Mouse (Mus musculus) liver, adult (tissue): Measurements from ENCODE around the gene 2010111I01Rik.

ENCODE experiments used
- GATA4 ChIP-seq: IDR thresholded peaks from 2 replicates; pipeline ENCODE4 v1.6.1; 2014; ENCODE audit warnings: mild to moderate bottlenecking, low read length; ENCODE audit not compliant: insufficient replicate concordance

Gene 2010111I01Rik

DNA sequence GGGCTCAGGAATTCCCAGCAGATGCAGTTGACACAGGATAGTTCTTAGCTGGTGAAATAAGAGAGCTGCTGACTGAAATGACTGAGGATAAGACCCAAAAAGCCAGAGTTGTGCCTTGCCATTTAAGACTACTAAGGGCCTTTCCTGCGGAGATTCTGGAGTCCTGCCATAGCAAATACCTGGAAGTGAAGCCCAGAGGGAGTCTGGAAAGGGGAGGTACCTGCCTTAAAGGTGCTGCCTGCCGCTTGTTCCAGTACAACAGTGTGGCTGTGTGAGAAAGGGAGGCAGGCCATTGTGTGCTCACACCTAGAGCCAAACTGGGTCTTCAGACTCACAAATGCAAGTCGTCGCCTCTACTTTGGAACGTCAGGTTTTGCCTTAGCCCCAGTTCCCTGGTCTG lies 305.5 kb downstream of the 2010111I01Rik start:
- no peak for TF ChIP-seq GATA4

DNA sequence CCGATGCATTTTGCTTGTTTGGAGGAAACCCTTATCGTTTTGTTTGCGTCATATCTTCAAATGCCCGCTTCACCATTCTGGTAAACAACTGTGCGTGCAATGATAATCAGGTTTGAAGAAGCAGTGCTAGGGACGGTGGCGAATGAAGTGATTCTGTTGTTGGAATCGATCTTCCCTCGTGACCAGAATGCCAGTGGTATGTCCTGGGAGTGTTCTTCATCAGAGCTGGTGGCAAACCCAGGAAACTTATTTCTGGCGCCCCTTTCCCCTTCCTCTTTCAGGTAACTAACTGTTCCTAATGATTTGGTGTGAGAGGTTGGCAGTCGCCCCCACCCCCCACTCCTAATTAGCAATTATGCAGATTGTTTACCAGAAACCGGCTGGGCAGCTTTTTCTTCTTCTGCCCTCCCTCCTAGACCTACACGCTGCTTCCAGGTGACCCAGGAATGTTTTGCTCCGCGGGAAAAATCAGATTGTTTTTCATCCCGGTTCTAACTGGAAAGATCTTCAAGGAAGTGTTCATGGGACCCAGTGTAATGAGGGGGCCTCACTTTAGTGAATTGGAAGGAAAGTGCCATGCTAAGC lies 307.4 kb downstream of the 2010111I01Rik start:
- TF ChIP-seq GATA4: no peak

DNA sequence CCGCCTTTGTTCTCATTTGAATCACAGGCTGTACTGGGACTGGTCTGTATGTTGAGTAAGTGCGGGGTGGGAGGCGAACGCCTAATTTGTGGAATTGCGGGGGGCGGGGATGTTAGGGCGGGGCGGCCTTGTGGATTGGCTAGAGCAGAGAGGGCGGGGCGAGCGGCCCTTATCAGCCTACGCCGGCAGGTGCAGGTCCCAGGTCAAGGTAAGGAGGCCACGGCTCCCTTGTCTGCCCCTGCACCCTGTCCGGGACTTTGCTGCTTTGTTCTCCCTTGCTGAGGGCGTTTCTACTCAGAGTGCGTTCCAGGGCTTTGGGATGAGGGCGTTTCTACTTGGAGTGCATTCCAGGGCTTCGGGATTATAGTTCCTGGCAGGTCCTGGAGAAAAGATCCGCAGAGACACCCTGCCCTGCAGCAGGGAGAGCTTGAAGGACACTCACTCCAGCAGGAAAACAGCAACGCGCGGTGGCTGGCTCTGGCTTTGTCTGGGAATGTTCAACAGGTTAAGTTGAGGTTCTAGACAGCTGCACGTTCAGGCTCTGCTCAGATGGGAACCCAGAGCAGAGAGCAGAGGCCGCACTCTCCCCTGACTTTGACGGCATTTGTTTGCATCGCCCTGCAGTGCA lies 308.0 kb downstream of the 2010111I01Rik start:
- TF ChIP-seq GATA4: peak; percentile 98; the same call in 1 of the 2 replicates

DNA sequence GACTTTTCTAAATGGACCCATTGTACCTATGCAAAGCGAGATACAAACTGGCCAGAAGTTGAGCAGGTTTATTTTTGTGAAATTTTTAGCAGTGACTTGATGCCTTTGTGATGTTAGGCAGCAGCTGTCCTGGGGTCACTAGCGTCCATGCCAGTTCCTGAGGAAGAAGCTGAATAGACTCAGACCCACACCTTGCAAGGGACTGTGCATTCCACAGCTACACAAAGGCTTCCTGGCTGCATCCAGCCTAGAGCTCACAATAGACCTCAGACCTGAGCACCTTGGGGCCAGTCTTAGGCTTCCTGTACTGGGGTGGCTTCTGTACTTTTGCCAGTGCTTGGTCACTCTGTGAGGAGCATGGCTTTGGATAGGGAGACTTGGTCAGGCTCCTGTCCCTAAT lies 309.2 kb downstream of the 2010111I01Rik start:
- TF ChIP-seq GATA4: no peak

DNA sequence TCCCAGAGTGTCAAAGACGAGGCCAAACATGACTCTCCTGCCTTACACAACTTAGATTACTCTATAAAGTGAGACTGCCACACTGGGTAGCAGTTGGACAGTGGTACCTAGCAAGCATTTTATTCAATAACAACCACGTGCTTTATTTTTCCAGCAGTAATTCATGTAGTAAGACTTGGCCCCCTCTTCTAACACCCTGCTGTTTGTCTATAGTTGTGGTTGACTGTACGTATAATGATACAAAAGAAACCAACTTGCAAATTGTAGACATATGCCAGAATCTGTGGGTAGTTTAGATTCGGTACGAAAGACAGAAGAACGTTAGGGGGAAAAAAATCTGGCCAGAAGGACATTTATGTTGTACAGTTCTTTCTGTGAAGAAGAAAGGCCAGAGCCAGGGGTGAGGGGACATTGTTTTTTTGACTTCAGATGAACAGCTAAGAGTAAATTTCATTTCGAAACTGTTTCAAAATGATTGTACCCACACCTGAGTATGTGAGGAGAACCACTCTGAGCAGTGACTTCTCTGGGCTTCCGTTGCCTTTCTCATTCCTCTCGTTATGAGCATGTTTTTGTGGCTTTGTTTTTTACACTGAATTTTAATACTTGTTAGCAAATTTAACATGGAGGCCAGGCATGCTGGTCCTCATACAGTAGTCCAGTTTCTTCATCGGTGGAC lies 309.9 kb downstream of the 2010111I01Rik start:
- TF ChIP-seq GATA4: no peak

DNA sequence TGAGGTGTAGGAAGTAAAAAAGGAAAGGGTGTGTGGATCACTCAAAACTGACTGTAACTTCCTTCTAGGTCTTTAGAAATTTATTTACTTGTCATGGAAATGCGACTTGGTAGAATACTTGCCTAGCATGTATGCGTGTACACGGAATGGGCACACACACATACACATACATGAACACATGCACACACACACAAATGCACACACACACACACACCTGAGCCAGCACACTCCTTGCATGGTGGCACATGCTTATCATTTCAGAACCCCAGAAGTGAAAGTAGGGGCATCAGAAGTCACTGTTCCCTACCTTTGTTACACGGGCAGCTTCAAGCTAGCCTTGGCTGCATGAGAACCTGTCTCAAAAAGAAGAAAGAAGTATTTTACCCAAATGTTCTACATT lies 311.7 kb downstream of the 2010111I01Rik start:
- no peak for TF ChIP-seq GATA4

DNA sequence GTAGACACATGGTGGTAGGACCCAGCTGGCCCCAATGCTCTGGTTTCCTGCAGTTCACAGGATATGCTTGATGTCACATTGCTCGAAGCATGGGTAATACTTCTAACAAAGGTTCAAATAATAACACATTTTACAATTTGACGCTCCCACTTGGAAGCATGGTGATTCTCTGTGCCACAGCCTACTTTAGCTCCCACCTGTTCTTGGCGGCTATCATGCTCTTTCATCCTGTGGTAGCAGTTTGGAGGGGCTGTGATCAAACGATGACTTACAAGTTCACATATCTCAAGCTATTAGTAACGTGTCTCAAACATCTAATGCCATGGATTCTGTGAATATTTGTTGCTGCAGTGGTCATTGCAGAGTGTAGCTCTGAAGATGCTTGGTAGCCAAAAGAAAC lies 312.6 kb downstream of the 2010111I01Rik start:
- TF ChIP-seq GATA4: no peak

DNA sequence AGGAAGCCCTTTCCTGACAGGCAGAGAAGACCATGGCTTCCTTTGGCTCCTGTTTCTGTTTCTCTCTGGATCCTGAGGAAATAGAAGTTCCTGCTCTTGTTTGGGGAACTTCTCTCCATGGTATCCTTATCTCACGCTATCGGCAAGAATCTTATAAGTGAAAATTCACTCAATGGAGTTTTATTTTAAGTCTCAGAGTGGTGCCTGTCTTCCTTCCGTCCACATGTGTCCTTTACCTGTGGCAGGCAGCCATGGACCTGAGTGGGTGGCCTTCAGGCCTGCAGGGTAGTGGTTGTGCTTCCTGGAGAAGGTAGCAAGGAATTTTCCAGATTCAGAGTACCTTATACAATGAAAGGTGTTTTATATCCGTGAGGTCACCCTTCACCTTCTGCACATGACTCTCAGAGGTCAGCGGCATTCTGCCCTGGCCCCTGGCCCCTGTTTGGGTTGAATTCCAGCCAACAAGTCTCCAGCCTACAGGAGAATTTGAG lies 313.5 kb downstream of the 2010111I01Rik start:
- TF ChIP-seq GATA4: peak; percentile 40; the same call in 1 of the 2 replicates

DNA sequence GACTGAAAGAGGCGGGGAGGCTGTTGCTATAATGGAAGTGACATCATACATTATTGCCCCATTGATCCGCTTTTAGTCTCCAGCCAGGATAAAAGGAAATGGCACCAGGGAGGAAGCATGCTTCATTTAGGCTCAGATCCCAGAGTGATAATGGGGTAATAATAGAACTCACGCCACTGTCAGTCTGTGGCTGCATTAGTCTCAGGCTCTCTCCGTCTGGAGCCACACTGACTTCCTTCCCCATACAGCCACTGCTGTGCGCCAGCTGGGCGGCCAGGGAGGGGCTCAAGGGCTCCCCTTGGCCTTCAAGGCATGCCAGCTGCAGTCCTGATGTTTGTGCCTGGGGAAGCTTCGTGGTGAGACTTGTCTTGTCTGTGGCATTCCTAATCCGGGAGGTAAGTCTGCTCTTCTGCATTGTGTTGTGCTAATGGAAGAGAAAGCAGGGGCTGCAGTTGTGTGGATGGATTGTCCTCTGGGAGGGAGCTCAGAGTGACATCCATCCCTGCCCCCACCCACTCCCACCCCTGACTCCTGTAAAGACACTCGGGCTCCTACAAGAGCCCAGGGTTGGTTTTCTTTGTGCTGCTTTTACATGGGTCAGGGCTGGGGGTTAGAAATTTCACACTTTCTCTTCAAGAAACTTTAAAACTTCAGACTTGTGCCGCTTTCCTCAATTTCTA lies 314.2 kb downstream of the 2010111I01Rik start:
- 0 out of 2 replicates have a peak, but pooled peaks have one; percentile 18 for TF ChIP-seq GATA4

DNA sequence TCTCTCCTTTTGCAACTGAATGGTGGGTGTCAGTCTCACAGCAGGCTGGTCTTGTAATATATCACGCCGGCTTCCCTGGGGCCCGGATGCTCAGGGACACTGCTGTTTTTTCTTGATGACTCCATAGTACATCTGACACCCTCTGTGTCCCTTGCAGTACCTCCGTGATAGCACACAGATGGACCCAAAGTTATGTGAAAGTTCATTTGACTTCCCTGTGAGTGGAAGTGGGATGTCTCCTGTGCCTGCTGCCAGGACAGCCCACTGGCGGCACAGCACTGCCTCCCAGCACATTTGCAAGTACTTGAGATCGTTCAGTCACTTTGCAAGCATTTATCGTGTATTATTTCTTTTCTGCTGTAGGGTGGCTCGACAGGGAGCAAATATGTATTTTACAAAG lies 315.1 kb downstream of the 2010111I01Rik start:
- TF ChIP-seq GATA4: no peak

DNA sequence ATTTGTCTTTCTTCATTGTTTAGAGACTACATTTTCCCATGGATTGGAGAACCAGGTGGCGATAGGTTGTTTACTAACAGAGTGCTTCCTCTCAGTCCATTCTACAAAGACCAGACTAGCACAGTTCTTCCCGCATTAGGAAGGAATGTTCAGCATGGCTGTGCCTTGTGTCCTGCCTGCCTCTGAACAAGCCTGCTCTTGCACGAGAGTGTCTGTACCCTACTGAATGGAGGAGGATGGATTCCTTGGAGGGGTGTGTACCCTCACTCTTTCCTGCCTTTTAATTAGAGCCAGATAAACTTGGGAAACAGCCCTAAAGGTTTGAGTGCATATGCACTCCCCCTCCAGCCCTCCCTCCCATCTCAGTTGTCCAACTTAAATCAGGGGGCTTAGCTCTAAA lies 315.7 kb downstream of the 2010111I01Rik start:
- TF ChIP-seq GATA4: no peak

DNA sequence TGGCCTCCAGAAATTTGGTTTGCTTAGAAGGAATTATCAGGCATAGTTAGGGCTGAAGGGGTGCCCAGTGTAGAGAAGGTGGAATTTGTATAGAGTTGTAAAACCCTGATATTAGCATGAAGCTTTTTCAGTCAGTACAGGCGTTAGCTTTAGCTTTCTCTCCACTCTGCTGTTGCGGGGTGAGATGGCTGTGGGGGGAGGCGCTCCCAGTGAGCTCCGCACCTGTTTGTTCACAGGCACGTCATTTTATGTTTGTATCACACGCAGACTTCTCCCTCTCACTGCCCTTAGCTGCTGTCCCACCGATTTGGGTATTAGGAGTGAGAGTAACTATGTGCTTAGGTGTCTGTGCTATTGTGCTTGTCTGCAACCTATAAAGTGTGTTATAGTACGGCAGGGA lies 316.5 kb downstream of the 2010111I01Rik start:
- no peak for TF ChIP-seq GATA4

DNA sequence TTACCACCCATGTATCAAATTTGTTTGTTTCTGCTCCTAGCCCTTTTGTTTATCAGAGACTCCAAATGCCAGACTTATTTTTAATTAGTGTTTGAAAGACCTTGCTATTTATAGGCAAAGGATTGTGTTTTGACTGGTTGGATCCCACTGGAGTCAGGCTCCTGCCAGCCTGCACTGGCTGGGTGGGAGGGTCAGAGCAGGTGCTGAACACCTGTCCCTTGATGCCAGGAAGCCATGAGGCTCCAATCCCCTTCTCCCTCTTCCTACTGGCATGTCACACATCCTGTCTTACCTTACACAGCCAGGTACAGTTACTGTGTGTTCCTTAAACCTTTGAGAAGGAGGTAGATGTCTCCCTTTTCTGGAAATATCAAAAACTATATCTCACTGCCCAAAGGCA lies 318.5 kb downstream of the 2010111I01Rik start:
- TF ChIP-seq GATA4: no peak

DNA sequence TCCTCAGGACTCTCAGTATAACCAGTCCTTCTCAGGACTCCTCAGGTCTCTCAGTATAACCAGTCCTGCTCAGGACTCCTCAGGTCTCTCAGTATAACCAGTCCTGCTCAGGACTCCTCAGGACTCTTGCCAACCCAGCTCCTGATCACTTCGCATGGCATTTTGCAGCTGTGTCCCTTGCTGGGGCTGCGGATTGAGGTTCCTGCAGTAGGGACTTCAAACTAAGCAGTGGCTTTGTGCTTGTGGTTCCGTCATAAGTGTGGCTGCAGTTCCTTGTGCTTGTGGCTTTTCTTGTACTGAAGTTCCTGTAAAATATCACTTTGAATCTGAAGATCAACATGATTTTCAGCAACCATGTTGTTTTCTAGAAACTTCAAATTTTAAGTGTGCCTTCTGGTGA lies 320.1 kb downstream of the 2010111I01Rik start:
- no peak for TF ChIP-seq GATA4

DNA sequence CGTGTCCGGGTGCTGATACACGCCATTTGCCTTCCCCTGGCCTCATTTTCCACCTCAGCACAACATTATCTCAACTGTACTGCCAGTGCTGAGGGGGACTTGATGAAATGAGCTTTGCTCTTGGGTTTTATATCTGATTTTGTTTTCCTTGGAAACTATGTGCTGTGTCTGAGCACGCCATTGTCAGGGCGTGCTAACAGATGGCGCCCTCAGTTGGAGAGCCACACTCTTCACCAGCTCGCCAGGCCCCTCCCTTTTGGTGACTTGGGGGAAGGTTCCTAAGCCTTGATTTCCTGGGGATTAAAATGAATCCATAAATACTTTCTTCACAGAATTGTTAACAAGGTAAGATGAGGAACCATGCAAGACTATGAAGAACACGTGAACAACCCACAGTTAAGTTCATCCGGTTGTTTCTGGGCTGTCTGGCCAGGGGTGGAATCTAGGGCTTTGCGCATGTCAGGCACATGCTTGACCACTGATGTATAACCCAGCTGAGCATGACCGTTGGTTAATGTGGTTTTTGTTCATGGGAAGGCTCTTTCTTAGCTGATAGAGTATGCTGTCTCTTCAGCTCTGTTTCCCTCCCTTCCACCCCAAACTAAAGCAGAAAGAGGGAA lies 321.9 kb downstream of the 2010111I01Rik start:
- TF ChIP-seq GATA4: no peak; the same call in 1 of the 2 replicates

DNA sequence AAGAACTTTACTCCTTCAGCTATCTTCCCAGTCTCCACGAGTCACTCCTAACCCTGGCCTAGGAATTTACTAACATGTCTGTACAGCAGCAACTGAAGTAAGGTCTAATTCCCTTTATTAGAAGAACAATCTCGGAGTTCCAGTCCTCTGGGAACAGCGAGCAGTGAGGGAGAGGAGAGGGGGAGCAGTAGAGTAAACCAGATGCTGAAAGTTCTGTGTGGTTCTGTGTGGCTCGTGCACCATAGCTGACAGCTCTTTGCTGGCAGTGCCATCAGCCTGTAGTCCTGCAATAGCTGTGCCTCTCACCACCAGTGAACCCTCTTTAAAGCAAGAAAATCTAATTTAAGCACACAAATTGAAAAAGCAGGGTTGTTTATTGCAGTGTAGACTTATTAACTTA lies 324.5 kb downstream of the 2010111I01Rik start:
- TF ChIP-seq GATA4: no peak

DNA sequence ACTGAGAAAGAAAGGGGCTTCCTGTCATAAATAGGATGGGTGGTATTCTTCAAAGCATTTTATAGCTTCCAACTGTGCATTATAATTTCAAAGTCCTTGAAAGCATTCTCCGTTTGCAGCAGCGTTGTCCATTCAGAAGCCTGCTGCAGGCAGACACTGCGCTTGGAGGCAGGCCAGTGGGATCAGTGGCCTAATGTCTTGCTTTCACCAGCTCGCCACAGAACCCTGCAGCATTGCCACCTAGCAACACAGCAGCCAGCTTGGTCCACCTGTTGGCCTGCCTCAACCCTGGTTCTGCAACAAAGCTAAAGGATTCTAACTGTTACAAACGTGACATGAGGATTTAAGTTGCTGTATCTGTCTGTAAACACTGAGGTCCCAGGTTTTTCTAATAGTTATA lies 325.0 kb downstream of the 2010111I01Rik start:
- no peak for TF ChIP-seq GATA4
